Mouse (Mus musculus) neural tube, embryonic 13.5 days (tissue): ENCODE data around the gene Terf2ip. TPM values are rescaled to one million over a fixed set of nuclear protein-coding genes. Genes with fewer than 3 reads are reported as not detected.
A peak's percentile ranks its signal among the peaks of the same experiment; 100 is the strongest.

Experiments used
- ATAC-seq: fragments of 200-750 bp; cut with Nextera tagmentation; 2 replicates; pipeline ENCODE4 v1.8.0; 2017; ENCODE audit warnings: low read depth, mild to moderate bottlenecking, moderate TSS enrichment, moderate library complexity
- H3K27ac ChIP-seq: fragments of 300-500 bp; sonication (generic); replicated peaks from 2 replicates; pipeline ENCODE4 v1.5.1; 2015; ENCODE audit warnings: moderate library complexity, mild to moderate bottlenecking, inconsistent platforms
- H3K27me3 ChIP-seq: fragments of 300-500 bp; sonication (generic); 2 replicates; pipeline ENCODE4 v1.6.1; 2015; ENCODE audit warnings: mild to moderate bottlenecking, inconsistent platforms
- H3K36me3 ChIP-seq: fragments of 300-500 bp; sonication (generic); 2 replicates; pipeline ENCODE4 v1.6.1; 2015; ENCODE audit warnings: mild to moderate bottlenecking, inconsistent platforms
- H3K4me1 ChIP-seq: fragments of 300-500 bp; sonication (generic); replicated peaks from 2 replicates; pipeline ENCODE4 v1.6.1; 2015; ENCODE audit warnings: inconsistent platforms
- H3K4me2 ChIP-seq: fragments of 300-500 bp; sonication (generic); 2 replicates; pipeline ENCODE4 v1.6.1; 2015; ENCODE audit warnings: inconsistent platforms, mild to moderate bottlenecking, moderate library complexity
- H3K4me3 ChIP-seq: fragments of 300-500 bp; sonication (generic); 2 replicates; pipeline ENCODE4 v1.5.1; 2015; ENCODE audit warnings: mild to moderate bottlenecking, inconsistent platforms
- H3K9ac ChIP-seq: fragments of 300-500 bp; sonication (generic); 2 replicates; pipeline ENCODE4 v1.6.1; 2015; ENCODE audit warnings: moderate library complexity, mild to moderate bottlenecking, inconsistent platforms
- H3K9me3 ChIP-seq: fragments of 300-500 bp; sonication (generic); 2 replicates; pipeline ENCODE4 v1.6.1; 2016; ENCODE audit warnings: inconsistent platforms
- WGBS: fragments of 180-500 bp; shearing (Covaris S2); methylation state at CpG from one replicate; pipeline ENCODE4 v1.1.7; 2015; 5-methylcytosine and 5-hydroxymethylcytosine counted together
- polyA plus RNA-seq: library from polyadenylated mRNA; unstranded; fragments of >200 nt; fragmentation: Nextera tagmentation; extraction: Ambion mirVana; gene quantifications from 2 replicates; pipeline ENCODE4 v1.2.1, GENCODE M21; 2015

The Terf2ip gene
- polyA plus RNA-seq, 1 experiment from 2014 or later = 55.8 TPM

DNA sequence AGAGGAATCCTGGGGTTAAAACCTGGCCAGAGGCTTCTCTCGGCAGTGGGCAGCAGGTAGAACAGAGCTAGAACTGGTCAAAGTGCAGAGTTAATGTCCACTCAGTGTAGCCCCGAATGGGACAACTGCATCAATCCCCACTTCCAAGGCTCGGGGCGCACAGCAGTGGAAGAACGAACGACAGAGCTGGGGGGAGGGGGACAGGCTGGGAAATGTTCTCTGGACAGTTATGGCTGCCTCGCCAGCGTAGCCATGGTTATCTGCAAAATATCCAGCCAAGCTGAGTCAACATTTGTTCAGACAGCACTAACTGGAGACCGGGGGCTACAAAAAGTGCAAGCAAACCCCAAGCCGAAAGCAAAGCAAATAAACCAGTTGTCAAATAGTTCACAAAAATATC lies 33.1 kb upstream of the Terf2ip start:
- no peak overlapping the region for H3K9ac ChIP-seq
- no peaks in the 10 kb centered on the region for H3K9me3 ChIP-seq
- no peak for ATAC-seq

DNA sequence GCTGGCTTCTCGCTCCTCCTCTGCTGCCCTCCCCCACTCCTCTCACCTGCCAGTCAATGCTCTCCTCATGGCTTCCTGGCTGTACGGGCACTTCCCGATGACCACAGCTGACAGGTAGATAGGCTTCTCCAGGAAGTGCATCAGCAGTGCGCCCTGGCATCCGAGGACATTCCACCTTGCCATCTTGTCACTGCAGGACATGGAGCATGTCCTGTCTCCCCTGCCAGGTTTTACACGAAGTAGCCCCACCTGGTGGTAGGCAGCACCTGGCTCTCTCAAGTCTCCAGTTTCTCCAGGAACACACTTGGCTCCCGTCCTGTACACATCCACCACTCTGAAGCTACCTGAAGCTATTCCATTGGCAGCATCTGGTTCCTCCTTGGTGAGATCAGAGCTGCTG lies 29.1 kb upstream of the Terf2ip start:
- H3K9me3 ChIP-seq = no peaks in the 10 kb centered on the region
- 84% methylated on average over 7 of the region's 7 CpGs for WGBS
- no peak overlapping the region for H3K4me3 ChIP-seq
- ATAC-seq = no peak
- H3K9ac ChIP-seq = no peak overlapping the region
- no peak overlapping the region for H3K4me2 ChIP-seq
- no peak overlapping the region for H3K27ac ChIP-seq
- H3K36me3 ChIP-seq = peaks cover 38% of the 10 kb centered on the region
- H3K4me1 ChIP-seq = no peaks in the 10 kb centered on the region
- H3K27me3 ChIP-seq = no peaks in the 10 kb centered on the region

More for the DNA sequence above, 33.1 kb upstream of the Terf2ip start:
- H3K4me1 ChIP-seq = no peaks in the 10 kb centered on the region
- no peaks in the 10 kb centered on the region for H3K27me3 ChIP-seq
- H3K27ac ChIP-seq = no peak overlapping the region
- H3K36me3 ChIP-seq = peaks cover 54% of the 10 kb centered on the region
- no peak overlapping the region for H3K4me3 ChIP-seq
- 69% methylated on average over 10 of the region's 10 CpGs for WGBS
- no peak overlapping the region for H3K4me2 ChIP-seq

DNA sequence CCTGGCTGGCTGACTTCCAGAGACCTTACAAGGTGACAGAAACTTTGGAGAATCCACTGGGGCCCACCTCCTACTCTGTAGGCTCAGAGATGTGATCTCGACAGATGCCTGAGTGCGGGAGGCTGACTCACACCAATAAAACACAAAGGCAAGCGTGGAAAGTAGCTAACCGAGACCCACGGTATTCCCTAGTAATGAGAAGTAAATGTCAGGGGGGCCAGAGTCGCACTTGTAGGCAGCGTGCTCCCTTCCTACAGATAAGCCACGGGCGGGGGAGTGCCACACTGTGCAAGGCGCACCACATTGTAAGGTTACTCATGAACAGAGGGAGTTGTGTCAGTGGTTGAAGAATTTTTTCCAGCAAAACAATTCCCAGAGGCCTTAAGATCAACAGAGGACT lies 26.7 kb upstream of the Terf2ip start:
- Histone ChIP-seq H3K27ac (no peak overlapping the region), H3K27me3 (no peaks in the 10 kb centered on the region), H3K4me1 (no peaks in the 10 kb centered on the region), H3K9me3 (no peaks in the 10 kb centered on the region), H3K4me2 (no peak overlapping the region), H3K4me3 (no peak overlapping the region), H3K9ac (no peak overlapping the region), H3K36me3 (peaks cover 48% of the 10 kb centered on the region)
- WGBS = 85% methylated on average over 10 of the region's 10 CpGs
- no peak for ATAC-seq

DNA sequence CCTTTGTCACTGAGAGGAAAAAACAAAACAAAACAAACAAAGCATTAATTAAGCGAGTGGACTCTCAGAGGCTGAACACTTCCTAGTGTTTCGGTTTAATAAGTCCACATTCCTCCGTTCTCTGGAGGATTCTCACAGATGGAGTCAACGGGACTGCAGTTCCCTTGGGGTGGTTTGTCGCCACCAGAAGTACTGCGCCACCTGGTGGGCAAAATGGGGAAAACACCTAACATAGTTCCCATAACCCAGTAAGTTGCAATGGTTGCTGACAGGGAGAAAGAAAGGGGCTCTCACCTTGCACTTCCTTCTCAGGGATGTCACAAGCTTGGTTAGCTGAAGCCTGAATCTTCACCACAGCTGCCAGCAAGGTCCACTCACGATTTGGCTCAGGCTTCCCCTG lies 21.3 kb upstream of the Terf2ip start:
- no peak overlapping the region for H3K4me2 ChIP-seq
- no peak overlapping the region for H3K4me3 ChIP-seq
- ATAC-seq = no peak
- no peak overlapping the region for H3K9ac ChIP-seq
- H3K9me3 ChIP-seq = no peaks in the 10 kb centered on the region
- H3K27ac ChIP-seq = no peak overlapping the region
- 16% methylated on average over 7 of the region's 7 CpGs for WGBS
- peaks cover 8% of the 10 kb centered on the region for H3K4me1 ChIP-seq
- no peaks in the 10 kb centered on the region for H3K27me3 ChIP-seq
- peaks cover 53% of the 10 kb centered on the region for H3K36me3 ChIP-seq

DNA sequence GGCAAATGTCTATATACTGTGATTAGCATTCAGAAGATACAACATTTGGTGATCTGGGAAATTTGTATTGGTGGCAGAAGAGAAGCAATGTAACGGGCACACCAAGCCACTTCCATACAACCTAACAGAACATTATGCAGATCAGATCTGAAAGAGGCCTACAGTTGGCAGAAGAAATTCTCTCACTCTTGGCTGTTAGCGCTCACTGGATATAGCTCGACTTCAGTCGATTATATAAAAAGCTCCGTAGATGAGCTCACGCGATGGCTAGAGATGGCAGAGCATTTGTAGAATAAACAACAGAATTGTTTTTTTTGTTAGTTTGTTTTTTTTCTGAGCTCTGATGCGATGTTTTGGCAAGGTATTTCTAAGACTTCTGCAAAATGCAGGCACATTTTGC lies 19.9 kb upstream of the Terf2ip start:
- H3K4me1 ChIP-seq = peaks cover 8% of the 10 kb centered on the region
- H3K9me3 ChIP-seq = no peaks in the 10 kb centered on the region
- ATAC-seq = no peak
- H3K4me3 ChIP-seq = peak overlapping the region; percentile 84
- peak overlapping the region; percentile 76 for H3K4me2 ChIP-seq
- H3K36me3 ChIP-seq = peaks cover 62% of the 10 kb centered on the region
- no peaks in the 10 kb centered on the region for H3K27me3 ChIP-seq
- no peak overlapping the region for H3K27ac ChIP-seq
- WGBS = 69% methylated on average over 8 of the region's 8 CpGs
- H3K9ac ChIP-seq = peak overlapping the region; percentile 81

DNA sequence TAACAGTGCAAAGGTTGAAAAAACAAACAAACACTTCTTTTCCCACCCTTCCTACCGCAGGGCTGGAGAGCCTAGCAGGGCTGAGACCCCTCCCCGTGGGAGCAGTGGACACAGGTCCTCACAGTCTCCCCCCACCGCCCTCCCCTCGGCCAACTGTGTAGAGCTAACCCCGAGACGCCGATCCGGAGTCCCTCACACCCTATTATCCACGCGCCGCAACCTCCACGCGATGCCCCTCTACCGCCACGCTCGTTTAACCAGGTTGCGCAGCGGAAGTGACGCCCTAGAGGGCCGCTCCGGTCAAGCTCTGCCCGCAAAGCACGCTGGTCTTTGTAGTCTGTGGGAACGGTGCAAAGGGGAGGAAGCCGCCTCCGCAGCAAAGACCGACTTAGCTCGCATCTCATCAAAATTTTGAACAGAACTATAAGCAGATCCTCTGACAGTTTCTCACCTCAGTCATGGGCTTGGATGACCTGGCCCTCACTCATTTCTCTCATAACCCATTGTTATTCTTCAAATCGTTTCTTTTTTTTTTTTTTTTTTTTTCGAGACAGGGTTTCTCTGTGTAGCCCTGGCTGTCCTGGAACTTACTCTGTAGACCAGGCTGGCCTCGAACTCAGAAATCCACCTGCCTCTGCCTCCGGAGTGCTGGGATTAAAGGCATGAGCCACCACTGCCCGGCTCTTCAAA lies 19.0 kb upstream of the Terf2ip start, which contains the start of gene Adat1:
TSS of gene Adat1 (minus strand) at position 290 of the 690 bp plus-strand sequence.
- Histone ChIP-seq H3K9ac (peak within 1 kb of the TSS; percentile 81), H3K4me2 (peak within 1 kb of the TSS; percentile 76), H3K36me3 (peaks cover 67% of the 10 kb centered on the region), H3K9me3 (no peaks in the 10 kb centered on the region), H3K4me1 (peaks cover 8% of the 10 kb centered on the region), H3K4me3 (peak within 1 kb of the TSS; percentile 84), H3K27me3 (no peaks in the 10 kb centered on the region), H3K27ac (peak within 1 kb of the TSS; percentile 56; the same call in 1 of the 2 replicates)
- WGBS = 5% methylated on average over 33 of the region's 33 CpGs
- peak; percentile 97 for ATAC-seq

DNA sequence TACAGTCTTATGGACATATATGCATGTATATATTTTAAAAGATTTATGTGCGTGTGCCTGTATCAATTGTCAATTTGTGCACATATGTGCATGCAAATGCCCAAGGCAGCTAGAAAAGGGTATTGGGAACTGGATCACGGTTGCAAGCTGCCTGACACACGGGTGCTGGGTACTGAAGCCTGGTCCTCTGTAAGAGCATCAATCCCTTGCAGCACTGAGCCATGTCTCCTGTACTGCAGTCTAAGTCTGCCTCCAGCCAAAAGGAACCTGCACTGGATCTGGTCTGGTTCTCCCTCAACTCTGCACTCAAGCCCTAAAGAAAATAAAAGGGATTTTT lies 18.5 kb upstream of the Terf2ip start:
- Histone ChIP-seq H3K9me3 (no peaks in the 10 kb centered on the region), H3K9ac (no peak overlapping the region), H3K4me1 (peaks cover 8% of the 10 kb centered on the region), H3K27ac (no peak overlapping the region), H3K4me2 (peak overlapping the region; percentile 76; the same call in 1 of the 2 replicates), H3K27me3 (no peaks in the 10 kb centered on the region), H3K4me3 (peak overlapping the region; percentile 84; the same call in 1 of the 2 replicates), H3K36me3 (peaks cover 67% of the 10 kb centered on the region)
- WGBS = 67% methylated on average over 3 of the region's 3 CpGs
- ATAC-seq = no peak

DNA sequence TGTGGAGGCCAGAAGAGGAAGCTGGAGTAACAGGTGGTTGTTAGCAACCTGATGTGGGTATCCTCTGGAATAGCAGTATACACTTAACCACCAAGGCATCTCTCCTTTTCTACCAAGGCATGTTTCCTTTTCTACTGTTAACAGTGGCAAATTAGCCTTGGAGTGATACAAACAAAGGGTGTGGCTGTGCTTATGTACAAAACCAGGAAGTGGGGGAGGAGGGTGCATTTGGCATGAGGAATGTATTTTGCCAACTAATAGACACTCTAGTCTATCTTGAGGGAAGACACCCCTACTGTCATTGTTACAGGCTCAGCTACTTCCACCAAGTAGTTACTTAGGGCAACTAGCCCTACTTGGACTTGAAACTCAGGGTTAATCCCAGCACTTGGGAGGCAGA lies 6.4 kb upstream of the Terf2ip start:
- no peak for ATAC-seq
- Histone ChIP-seq H3K27ac (no peak overlapping the region), H3K4me1 (peaks cover 3% of the 10 kb centered on the region), H3K36me3 (peaks cover 59% of the 10 kb centered on the region), H3K9me3 (no peaks in the 10 kb centered on the region), H3K4me3 (no peak overlapping the region), H3K4me2 (no peak overlapping the region), H3K9ac (no peak overlapping the region), H3K27me3 (no peaks in the 10 kb centered on the region)

DNA sequence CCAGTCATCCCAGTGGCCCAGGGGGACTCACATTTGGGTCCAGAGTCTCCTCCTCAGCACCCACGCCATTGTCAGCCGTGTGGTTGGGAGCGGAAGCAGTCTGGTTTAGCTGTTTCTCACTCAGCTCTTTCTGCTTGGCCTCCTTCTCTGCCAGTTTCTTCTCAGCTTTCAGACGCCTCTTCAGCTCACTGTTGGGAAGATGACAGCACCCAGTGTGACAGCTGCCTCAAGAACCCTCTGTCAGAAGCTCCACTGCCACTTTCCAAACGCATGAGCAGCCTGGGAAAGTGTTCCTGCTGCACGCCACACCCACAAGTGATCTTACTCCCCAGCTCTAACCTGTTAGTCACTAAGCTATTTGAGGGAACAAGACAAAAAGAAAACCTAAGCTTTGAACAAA lies 5.6 kb upstream of the Terf2ip start:
- Histone ChIP-seq H3K4me2 (no peak overlapping the region), H3K36me3 (peaks cover 51% of the 10 kb centered on the region), H3K4me1 (peaks cover 12% of the 10 kb centered on the region), H3K4me3 (no peak overlapping the region), H3K9me3 (no peaks in the 10 kb centered on the region), H3K27me3 (no peaks in the 10 kb centered on the region), H3K9ac (no peak overlapping the region), H3K27ac (no peak overlapping the region)
- ATAC-seq = no peak
- 95% methylated on average over 6 of the region's 6 CpGs for WGBS

DNA sequence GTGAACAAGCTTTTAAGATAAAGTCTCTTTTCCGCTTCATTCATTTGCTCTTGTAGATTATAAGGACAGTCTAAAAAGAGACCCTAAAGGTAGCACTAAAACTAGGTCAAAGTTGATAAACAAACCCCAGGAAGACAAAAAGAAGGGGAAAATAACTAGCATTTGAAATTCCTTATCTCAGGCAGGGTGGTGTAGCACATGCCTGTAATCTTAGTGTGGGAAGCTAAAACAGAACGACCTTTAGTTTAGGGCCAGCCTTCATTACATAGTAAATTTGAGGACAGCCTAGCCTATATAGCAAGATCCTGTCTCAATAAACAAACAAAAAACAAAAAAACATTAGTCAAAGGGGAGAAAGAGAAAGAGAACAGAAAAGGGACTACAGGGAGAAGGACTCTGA lies 3.5 kb upstream of the Terf2ip start:
- WGBS = 98% methylated on average over 2 of the region's 2 CpGs
- peaks cover 30% of the 10 kb centered on the region for H3K36me3 ChIP-seq
- H3K9ac ChIP-seq = no peak overlapping the region
- no peak for ATAC-seq
- H3K27ac ChIP-seq = no peak overlapping the region
- no peaks in the 10 kb centered on the region for H3K9me3 ChIP-seq
- H3K4me1 ChIP-seq = peaks cover 19% of the 10 kb centered on the region
- no peaks in the 10 kb centered on the region for H3K27me3 ChIP-seq
- no peak overlapping the region for H3K4me3 ChIP-seq
- H3K4me2 ChIP-seq = no peak overlapping the region

DNA sequence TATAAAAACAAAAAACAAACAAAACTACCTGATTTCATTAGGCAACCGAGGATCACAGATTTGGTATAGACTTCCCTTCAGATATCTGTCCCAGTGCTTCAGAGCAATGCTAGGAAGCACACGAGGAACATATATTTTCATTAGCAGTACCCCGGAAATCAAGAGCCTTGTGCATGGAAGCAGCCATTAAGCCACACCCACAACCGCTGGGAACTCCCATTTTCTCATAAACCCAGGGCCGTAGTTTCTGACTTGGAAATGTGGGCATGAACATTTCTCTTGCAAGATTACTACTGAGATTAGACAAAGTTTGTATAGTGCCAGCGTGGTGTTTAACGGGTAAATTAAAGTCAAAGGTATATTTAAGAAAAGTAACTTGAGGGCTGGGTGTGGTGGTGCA lies 1.6 kb upstream of the Terf2ip start:
- Histone ChIP-seq H3K4me2 (no peak overlapping the region), H3K9ac (no peak overlapping the region)

DNA sequence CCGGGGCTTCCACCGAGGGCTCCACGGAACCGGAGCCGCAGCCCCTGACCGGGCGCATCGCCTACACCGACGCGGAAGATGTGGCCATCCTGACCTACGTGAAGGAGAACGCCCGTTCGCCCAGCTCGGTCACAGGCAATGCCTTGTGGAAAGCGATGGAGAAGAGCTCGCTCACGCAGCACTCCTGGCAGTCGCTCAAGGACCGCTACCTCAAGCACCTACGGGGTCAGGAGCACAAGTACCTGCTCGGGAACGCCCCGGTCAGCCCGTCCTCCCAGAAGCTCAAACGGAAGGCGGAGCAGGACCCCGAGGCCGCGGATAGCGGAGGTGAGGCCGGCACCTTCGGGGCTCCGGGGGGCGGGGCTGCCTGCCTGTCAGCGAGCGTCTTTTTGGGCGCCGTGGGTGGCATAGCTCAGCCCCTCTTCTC lies 631 bp downstream of the Terf2ip start:
- Histone ChIP-seq H3K9ac (peak overlapping the region; percentile 95), H3K4me3 (peak overlapping the region; percentile 99), H3K9me3 (no peaks in the 10 kb centered on the region), H3K27ac (peak overlapping the region; percentile 84), H3K36me3 (peaks cover 19% of the 10 kb centered on the region), H3K4me1 (peaks cover 26% of the 10 kb centered on the region), H3K27me3 (no peaks in the 10 kb centered on the region), H3K4me2 (peak overlapping the region; percentile 96)
- WGBS = under 1% methylated on average over 40 of the region's 40 CpGs
- ATAC-seq = peak; percentile 61

More for the DNA sequence above, 1.6 kb upstream of the Terf2ip start:
- Histone ChIP-seq H3K36me3 (peaks cover 13% of the 10 kb centered on the region), H3K4me1 (peaks cover 26% of the 10 kb centered on the region), H3K27ac (no peak overlapping the region), H3K9me3 (no peaks in the 10 kb centered on the region), H3K27me3 (no peaks in the 10 kb centered on the region), H3K4me3 (no peak overlapping the region; the same call in 1 of the 2 replicates)
- ATAC-seq = no peak
- WGBS = 92% methylated on average over 7 of the region's 7 CpGs

DNA sequence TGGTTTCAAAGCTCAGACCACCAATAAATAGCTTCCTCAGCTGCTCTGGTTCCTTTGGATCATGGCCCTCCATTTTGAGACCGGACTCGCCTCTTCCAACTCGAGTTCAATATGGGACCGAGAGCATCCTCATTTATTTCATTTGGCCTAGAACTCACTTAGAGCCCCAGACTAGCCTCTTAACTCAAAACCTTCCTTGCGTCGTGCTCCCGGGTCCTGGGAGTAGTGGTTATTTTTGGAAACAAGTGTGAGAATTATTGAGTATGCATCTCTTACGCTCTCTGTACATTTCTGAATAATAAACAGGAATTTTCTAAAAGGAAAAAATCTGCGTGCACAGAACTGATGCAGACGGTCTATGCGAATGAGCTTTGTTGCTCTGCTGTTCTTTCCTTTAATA lies 3.7 kb downstream of the Terf2ip start, which contains the start of gene Gm6793:
TSS of gene Gm6793 (minus strand) at position 101 of the 400 bp plus-strand sequence.
- no peak within 1 kb of the TSS for H3K4me3 ChIP-seq
- no peaks in the 10 kb centered on the region for H3K9me3 ChIP-seq
- H3K9ac ChIP-seq = no peak within 1 kb of the TSS
- no peak within 1 kb of the TSS for H3K4me2 ChIP-seq
- no peak for ATAC-seq
- H3K4me1 ChIP-seq = peaks cover 21% of the 10 kb centered on the region
- no peak within 1 kb of the TSS for H3K27ac ChIP-seq
- no peaks in the 10 kb centered on the region for H3K27me3 ChIP-seq
- 94% methylated on average over 11 of the region's 11 CpGs for WGBS
- H3K36me3 ChIP-seq = peaks cover 49% of the 10 kb centered on the region
